In the genomic region with DNA sequence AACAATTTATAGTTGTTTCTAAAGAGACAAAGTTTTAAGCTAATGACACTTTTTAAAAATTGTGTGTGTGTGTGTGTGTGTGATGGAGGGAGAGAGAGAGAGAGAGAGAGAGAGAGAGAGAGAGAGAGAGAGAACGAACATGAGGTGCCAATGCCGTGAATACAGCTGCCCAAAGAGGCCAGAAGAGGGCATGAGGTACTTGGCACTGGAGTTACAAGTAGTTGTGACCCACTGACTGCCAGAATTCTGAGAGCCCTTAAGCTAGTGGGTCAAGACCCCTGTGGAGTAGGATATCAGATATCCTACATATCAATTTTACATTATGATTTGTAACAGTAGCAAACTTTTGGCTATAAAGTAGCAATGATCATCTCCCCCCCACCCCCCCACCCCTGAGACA, we compare ENCODE assay signal across 17 mouse cellular contexts.
"Had no signal": no experiment of that assay in that cellular context is flagged by ENCODE, and none has a peak within 500 bp of the region (broad histone marks: within the 10 kb centered on the region; RNA-seq: fewer than 3 reads in every experiment).

No protein-coding gene starts in this region.

- DNase-seq: kidney, adult 11 months; kidney, postnatal 36 days; liver; liver, embryonic 13.5 days; liver, postnatal 0 days; lung, postnatal 14 days; retina, postnatal 1 day; right cerebral cortex, postnatal 4 days; spleen, adult 18-20 months; thymus, postnatal 4 days had no signal

- H3K9me3 ChIP-seq: limb, embryonic 12.5 days; liver, embryonic 13.5 days; megakaryocyte, embryonic 14.5 days; midbrain, embryonic 12.5 days; neural tube, embryonic 13.5 days; stomach, embryonic 15.5 days had no signal

- H3K4me1 ChIP-seq: stomach, embryonic 15.5 days had no signal

- ATAC-seq: liver, postnatal 0 days; midbrain, embryonic 16.5 days had no signal

- H3K4me2 ChIP-seq: limb, embryonic 12.5 days; liver, embryonic 13.5 days; midbrain, embryonic 12.5 days; neural tube, embryonic 13.5 days; stomach, embryonic 15.5 days had no signal

- H3K27me3 ChIP-seq: limb, embryonic 12.5 days; liver, embryonic 13.5 days; megakaryocyte, embryonic 14.5 days; midbrain, embryonic 12.5 days; neural tube, embryonic 13.5 days; stomach, embryonic 15.5 days had no signal

- H3K27ac ChIP-seq: limb, embryonic 12.5 days; liver, embryonic 13.5 days; macrophage; midbrain, embryonic 12.5 days; neural tube, embryonic 13.5 days; stomach, embryonic 15.5 days had no signal

- H3K4me3 ChIP-seq: limb, embryonic 12.5 days; liver, embryonic 13.5 days; megakaryocyte, embryonic 14.5 days; midbrain, embryonic 12.5 days; neural tube, embryonic 13.5 days; stomach, embryonic 15.5 days had no signal

- H3K9ac ChIP-seq: limb, embryonic 12.5 days; liver, embryonic 13.5 days; liver, postnatal 0 days; midbrain, embryonic 12.5 days; neural tube, embryonic 13.5 days; stomach, embryonic 15.5 days had no signal
